Mouse (Mus musculus): Measurements from ENCODE around the gene Etnk1. TPM values are rescaled to one million over a fixed set of nuclear protein-coding genes. Genes with fewer than 3 reads are reported as not detected.
"Not testable (repeated sequence)": the region's sequence is repeated elsewhere in the genome, so short reads cannot be mapped to it uniquely, and the experiment has no call there.

Gene Etnk1
- polyA plus RNA-seq, 1 experiment from 2014 or later = 40.4 TPM

DNA sequence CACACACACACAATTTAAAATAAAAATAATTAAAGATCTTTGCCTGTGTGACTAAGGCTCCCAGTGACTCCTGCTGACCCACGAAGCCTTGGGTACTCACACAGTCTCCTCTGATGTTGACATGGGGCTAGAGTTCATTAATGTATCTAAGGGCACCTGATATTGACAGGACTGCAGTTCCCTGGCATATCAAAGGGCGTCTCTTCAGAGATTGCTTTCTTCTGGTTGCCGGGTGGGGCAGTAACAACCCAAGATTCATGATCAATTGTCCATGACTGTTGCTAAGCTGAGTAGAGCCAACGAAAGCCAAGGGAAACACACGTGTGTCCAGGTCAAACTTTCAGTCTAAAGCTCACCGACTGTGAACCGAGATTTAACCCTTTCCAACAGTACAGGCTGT lies 22.0 kb upstream of the Etnk1 start:
- Histone ChIP-seq H3K9ac (replicated peaks; ENCODE audit: low read depth, low read length) (no peak overlapping the region), H3K4me3 (replicated peaks; ENCODE audit: low read length) (no peak overlapping the region), H3K4me2 (ENCODE audit: low read length) (no peak overlapping the region), H3K36me3 (ENCODE audit: control insufficient read depth, insufficient read depth) (no peaks in the 10 kb centered on the region), H3K27me3 (replicated peaks; ENCODE audit: control insufficient read depth, insufficient read depth, low read length) (no peaks in the 10 kb centered on the region), H3K4me1 (replicated peaks; ENCODE audit: control insufficient read depth, insufficient read depth, low read length) (no peaks in the 10 kb centered on the region), H3K27ac (ENCODE audit: low read length) (no peak overlapping the region), H3K9me3 (ENCODE audit: control insufficient read depth, low read length) (no peaks in the 10 kb centered on the region)
- ATAC-seq = no peak
- WGBS = 66% methylated on average over 7 of the region's 7 CpGs

- Histone ChIP-seq H3K27me3 (replicated peaks; ENCODE audit: control insufficient read depth, insufficient read depth, low read length) (no peaks in the 10 kb centered on the region), H3K4me1 (replicated peaks; ENCODE audit: control insufficient read depth, insufficient read depth, low read length) (no peaks in the 10 kb centered on the region), H3K4me3 (replicated peaks; ENCODE audit: low read length) (no peak overlapping the region), H3K4me2 (ENCODE audit: low read length) (no peak overlapping the region), H3K9ac (replicated peaks; ENCODE audit: low read depth, low read length) (no peak overlapping the region), H3K36me3 (ENCODE audit: control insufficient read depth, insufficient read depth) (no peaks in the 10 kb centered on the region), H3K27ac (ENCODE audit: low read length) (no peak overlapping the region), H3K9me3 (ENCODE audit: control insufficient read depth, low read length) (no peaks in the 10 kb centered on the region)
- ATAC-seq = no peak
- WGBS = 46% methylated on average over 8 of the region's 8 CpGs
Measured at GRCm38 (mm10) chr6:143146756-143147155, 20.3 kb upstream of the Etnk1 start.

DNA sequence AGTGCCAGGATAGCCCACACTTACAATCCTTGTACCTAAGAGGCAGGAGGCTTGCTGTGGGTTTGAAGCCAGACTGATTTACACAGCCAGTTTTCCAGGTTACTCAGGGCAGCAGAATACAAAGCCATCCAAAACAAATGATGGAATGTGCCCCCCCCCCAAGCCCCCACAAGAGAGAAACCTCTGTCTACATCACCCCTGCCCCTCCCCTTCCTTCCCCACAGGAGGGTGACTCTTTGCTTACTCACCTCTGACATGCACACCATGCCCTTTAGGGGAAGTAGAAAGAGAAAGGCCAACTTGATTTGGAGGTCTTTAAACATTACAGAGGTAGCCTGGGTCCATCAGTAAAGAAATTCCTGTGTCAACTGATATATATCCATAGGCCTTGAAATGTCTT lies 18.2 kb upstream of the Etnk1 start:
- no peak overlapping the region for H3K4me2 ChIP-seq (ENCODE audit: low read length)
- no peaks in the 10 kb centered on the region for H3K27me3 ChIP-seq (replicated peaks; ENCODE audit: control insufficient read depth, insufficient read depth, low read length)
- H3K9ac ChIP-seq (replicated peaks; ENCODE audit: low read depth, low read length) = no peak overlapping the region
- no peak overlapping the region for H3K27ac ChIP-seq (ENCODE audit: low read length)
- no peaks in the 10 kb centered on the region for H3K36me3 ChIP-seq (ENCODE audit: control insufficient read depth, insufficient read depth)
- no peaks in the 10 kb centered on the region for H3K4me1 ChIP-seq (replicated peaks; ENCODE audit: control insufficient read depth, insufficient read depth, low read length)
- no peak overlapping the region for H3K4me3 ChIP-seq (replicated peaks; ENCODE audit: low read length)
- ATAC-seq = no peak
- H3K9me3 ChIP-seq (ENCODE audit: control insufficient read depth, low read length) = no peaks in the 10 kb centered on the region

- no peaks in the 10 kb centered on the region for H3K27me3 ChIP-seq (replicated peaks; ENCODE audit: control insufficient read depth, insufficient read depth, low read length)
- no peaks in the 10 kb centered on the region for H3K4me1 ChIP-seq (replicated peaks; ENCODE audit: control insufficient read depth, insufficient read depth, low read length)
- 69% methylated on average over 5 of the region's 5 CpGs for WGBS
- no peaks in the 10 kb centered on the region for H3K9me3 ChIP-seq (ENCODE audit: control insufficient read depth, low read length)
- H3K27ac ChIP-seq (ENCODE audit: low read length) = no peak overlapping the region
- no peaks in the 10 kb centered on the region for H3K36me3 ChIP-seq (ENCODE audit: control insufficient read depth, insufficient read depth)
- H3K9ac ChIP-seq (replicated peaks; ENCODE audit: low read depth, low read length) = no peak overlapping the region
- H3K4me3 ChIP-seq (replicated peaks; ENCODE audit: low read length) = no peak overlapping the region
- no peak overlapping the region for H3K4me2 ChIP-seq (ENCODE audit: low read length)
- no peak for ATAC-seq
Measured at GRCm38 (mm10) chr6:143149766-143150291, 17.2 kb upstream of the Etnk1 start.

DNA sequence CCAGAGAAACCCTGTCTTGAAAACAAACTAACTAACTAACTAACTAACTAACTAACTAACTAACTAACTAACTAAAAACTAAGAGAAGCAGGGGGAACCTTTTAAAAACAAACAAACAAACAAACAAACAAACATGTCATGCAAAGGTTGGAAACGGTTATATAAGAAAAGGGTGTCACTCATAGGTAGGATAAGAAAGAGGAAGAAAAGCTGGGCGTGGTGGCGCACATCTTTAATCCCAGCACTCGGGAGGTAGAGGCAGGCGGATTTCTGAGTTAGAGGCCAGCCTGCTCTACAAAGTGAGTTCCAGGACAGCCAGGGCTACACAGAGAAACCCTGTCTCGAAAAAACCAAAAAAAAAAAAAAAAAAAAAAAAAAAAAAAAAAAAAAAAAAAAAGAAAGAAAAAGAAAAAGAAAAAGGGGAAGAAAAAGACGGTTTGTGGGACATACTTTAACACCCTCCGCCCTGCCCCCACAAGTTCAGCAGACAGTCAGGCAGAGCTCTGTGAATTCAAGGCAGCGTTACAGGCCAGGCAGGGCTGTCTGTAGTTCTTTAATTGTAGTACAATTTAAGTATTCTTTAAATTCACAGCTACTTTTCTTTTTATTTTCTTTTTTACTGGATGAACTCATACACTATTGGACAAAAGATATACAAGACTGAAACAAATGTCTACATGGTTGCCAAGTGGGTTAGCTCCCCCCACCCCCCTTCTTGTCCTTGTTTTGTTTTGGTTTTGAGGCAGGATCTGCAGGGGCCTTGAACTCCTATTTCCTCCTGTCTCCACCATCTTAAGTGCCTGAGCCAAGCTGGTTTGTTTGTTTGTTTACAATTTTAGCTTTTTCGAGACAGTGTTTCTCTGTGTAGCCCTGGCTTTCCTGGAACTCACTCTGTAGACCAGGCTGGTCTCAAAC lies 15.7 kb upstream of the Etnk1 start:
- not testable (repeated sequence) for H3K27ac ChIP-seq (ENCODE audit: low read length); ATAC-seq; H3K4me2 ChIP-seq (ENCODE audit: low read length); H3K4me3 ChIP-seq (replicated peaks; ENCODE audit: low read length); H3K27me3 ChIP-seq (replicated peaks; ENCODE audit: control insufficient read depth, insufficient read depth, low read length); H3K36me3 ChIP-seq (ENCODE audit: control insufficient read depth, insufficient read depth); H3K9me3 ChIP-seq (ENCODE audit: control insufficient read depth, low read length); H3K4me1 ChIP-seq (replicated peaks; ENCODE audit: control insufficient read depth, insufficient read depth, low read length); H3K9ac ChIP-seq (replicated peaks; ENCODE audit: low read depth, low read length)
- 76% methylated on average over 10 of the region's 10 CpGs for WGBS

DNA sequence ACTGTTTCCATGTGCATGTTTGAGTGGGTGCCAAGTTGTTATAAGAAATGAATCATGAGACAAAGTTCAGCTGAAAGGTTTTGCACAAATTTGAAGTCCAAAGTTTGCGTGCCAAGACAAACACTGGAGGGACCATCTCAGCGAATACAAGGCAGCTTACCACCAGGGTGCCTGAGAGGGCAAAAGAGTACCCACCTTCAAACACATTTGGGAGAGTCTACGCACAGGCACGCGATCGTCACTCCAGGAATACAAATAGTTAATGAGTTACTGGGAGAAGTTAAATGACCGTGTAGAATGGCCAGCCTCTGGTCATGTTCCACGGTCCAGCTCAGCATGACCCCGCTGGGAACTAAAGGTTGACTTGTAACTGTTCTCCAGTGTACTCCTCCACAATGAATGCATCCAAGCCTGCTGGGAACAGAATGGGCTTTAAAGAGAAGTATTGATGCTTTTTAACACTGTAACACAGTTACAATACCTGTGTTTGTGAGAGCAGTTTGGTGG lies 14.6 kb upstream of the Etnk1 start:
- H3K27ac ChIP-seq (ENCODE audit: low read length) = no peak overlapping the region
- no peak overlapping the region for H3K4me2 ChIP-seq (ENCODE audit: low read length)
- no peak overlapping the region for H3K4me3 ChIP-seq (replicated peaks; ENCODE audit: low read length)
- no peaks in the 10 kb centered on the region for H3K36me3 ChIP-seq (ENCODE audit: control insufficient read depth, insufficient read depth)
- H3K27me3 ChIP-seq (replicated peaks; ENCODE audit: control insufficient read depth, insufficient read depth, low read length) = no peaks in the 10 kb centered on the region
- H3K4me1 ChIP-seq (replicated peaks; ENCODE audit: control insufficient read depth, insufficient read depth, low read length) = no peaks in the 10 kb centered on the region
- 20% methylated on average over 9 of the region's 9 CpGs for WGBS
- H3K9ac ChIP-seq (replicated peaks; ENCODE audit: low read depth, low read length) = no peak overlapping the region
- ATAC-seq = no peak
- H3K9me3 ChIP-seq (ENCODE audit: control insufficient read depth, low read length) = no peaks in the 10 kb centered on the region

DNA sequence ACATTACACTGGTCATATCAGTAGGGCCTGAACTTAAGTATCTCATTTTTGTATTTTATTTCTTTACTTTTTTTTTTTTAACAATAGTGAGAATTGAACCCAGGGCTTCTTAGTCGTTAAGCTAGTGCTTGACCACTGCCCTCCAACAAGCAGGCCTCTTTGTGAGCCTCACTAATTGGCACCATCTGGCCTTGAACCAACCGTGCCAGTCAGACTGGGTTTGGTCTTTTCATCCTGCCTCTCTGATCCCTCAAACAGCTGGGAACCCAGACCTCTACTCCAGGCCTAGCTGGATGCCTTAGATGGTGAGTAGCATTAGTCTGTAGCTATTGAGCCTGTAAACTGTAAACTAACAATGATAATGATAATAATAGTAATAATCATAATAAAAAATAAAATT lies 13.9 kb upstream of the Etnk1 start:
- 6% methylated on average over 2 of the region's 2 CpGs for WGBS
- no peak overlapping the region for H3K9ac ChIP-seq (replicated peaks; ENCODE audit: low read depth, low read length)
- H3K36me3 ChIP-seq (ENCODE audit: control insufficient read depth, insufficient read depth) = no peaks in the 10 kb centered on the region
- no peak overlapping the region for H3K4me2 ChIP-seq (ENCODE audit: low read length)
- H3K9me3 ChIP-seq (ENCODE audit: control insufficient read depth, low read length) = no peaks in the 10 kb centered on the region
- no peaks in the 10 kb centered on the region for H3K27me3 ChIP-seq (replicated peaks; ENCODE audit: control insufficient read depth, insufficient read depth, low read length)
- H3K4me3 ChIP-seq (replicated peaks; ENCODE audit: low read length) = no peak overlapping the region
- H3K27ac ChIP-seq (ENCODE audit: low read length) = no peak overlapping the region
- ATAC-seq = no peak
- no peaks in the 10 kb centered on the region for H3K4me1 ChIP-seq (replicated peaks; ENCODE audit: control insufficient read depth, insufficient read depth, low read length)

- Histone ChIP-seq H3K4me2 (ENCODE audit: low read length) (no peak overlapping the region), H3K9me3 (ENCODE audit: control insufficient read depth, low read length) (no peaks in the 10 kb centered on the region), H3K27me3 (replicated peaks; ENCODE audit: control insufficient read depth, insufficient read depth, low read length) (no peaks in the 10 kb centered on the region), H3K4me1 (replicated peaks; ENCODE audit: control insufficient read depth, insufficient read depth, low read length) (no peaks in the 10 kb centered on the region), H3K9ac (replicated peaks; ENCODE audit: low read depth, low read length) (no peak overlapping the region), H3K4me3 (replicated peaks; ENCODE audit: low read length) (no peak overlapping the region), H3K27ac (ENCODE audit: low read length) (no peak overlapping the region), H3K36me3 (ENCODE audit: control insufficient read depth, insufficient read depth) (no peaks in the 10 kb centered on the region)
- ATAC-seq = no peak
- 80% methylated on average over 10 of the region's 10 CpGs for WGBS
Measured at GRCm38 (mm10) chr6:143153751-143154494, 13.1 kb upstream of the Etnk1 start.

DNA sequence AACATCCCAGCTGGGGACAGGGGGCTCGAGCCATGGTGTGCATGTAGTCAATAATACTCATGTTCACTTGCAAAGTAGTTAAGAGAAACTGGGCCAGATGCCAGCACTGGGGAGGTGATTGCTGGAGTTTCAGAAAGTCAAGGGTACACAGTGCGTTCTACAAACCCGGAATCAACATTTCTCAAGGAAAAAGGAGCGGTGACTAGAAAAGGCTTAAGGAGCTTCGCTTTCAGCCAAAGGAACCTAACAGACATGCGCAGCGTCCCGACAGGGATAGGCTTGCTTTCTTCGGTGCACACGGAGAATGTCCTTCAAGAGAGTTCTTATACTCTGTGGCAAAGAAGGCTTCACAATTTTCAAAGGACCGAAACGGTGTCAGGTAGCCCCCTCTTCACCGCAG lies 12.1 kb upstream of the Etnk1 start:
- no peaks in the 10 kb centered on the region for H3K4me1 ChIP-seq (replicated peaks; ENCODE audit: control insufficient read depth, insufficient read depth, low read length)
- H3K27ac ChIP-seq (ENCODE audit: low read length) = no peak overlapping the region
- no peaks in the 10 kb centered on the region for H3K36me3 ChIP-seq (ENCODE audit: control insufficient read depth, insufficient read depth)
- H3K9ac ChIP-seq (replicated peaks; ENCODE audit: low read depth, low read length) = no peak overlapping the region
- H3K4me2 ChIP-seq (ENCODE audit: low read length) = no peak overlapping the region
- no peak overlapping the region for H3K4me3 ChIP-seq (replicated peaks; ENCODE audit: low read length)
- 79% methylated on average over 13 of the region's 13 CpGs for WGBS
- no peaks in the 10 kb centered on the region for H3K27me3 ChIP-seq (replicated peaks; ENCODE audit: control insufficient read depth, insufficient read depth, low read length)
- H3K9me3 ChIP-seq (ENCODE audit: control insufficient read depth, low read length) = no peaks in the 10 kb centered on the region
- no peak for ATAC-seq

Measured in forebrain, embryonic 16.5 days (tissue).